Mouse (Mus musculus): ENCODE results near the gene Plekhg5. TPM values are rescaled to one million over a fixed set of nuclear protein-coding genes. Genes with fewer than 3 reads are reported as not detected.

The Plekhg5 gene
- polyA plus RNA-seq, 1 experiment from 2014 or later = 11.9 TPM

GRCm38 (mm10) chr4:152126026-152126920 is 54.0 kb downstream of the Plekhg5 start:
- Histone ChIP-seq H3K4me1 (ENCODE audit: control insufficient read depth, insufficient read depth, low read length) (peaks cover 19% of the 10 kb centered on the region), H3K27ac (ENCODE audit: low read length) (no peak overlapping the region), H3K4me2 (ENCODE audit: low read depth, low read length) (peak overlapping the region; percentile 55), H3K27me3 (ENCODE audit: control insufficient read depth, insufficient read depth, low read length) (peaks cover 89% of the 10 kb centered on the region), H3K9ac (ENCODE audit: low read length) (peak overlapping the region; percentile 48), H3K9me3 (replicated peaks; ENCODE audit: control insufficient read depth, low read length) (no peaks in the 10 kb centered on the region), H3K36me3 (ENCODE audit: control insufficient read depth, insufficient read depth) (no peaks in the 10 kb centered on the region), H3K4me3 (ENCODE audit: low read length) (peak overlapping the region; percentile 46)
- 7% methylated on average over 65 of the region's 65 CpGs for WGBS
- ATAC-seq (replicated peaks; ENCODE audit: extremely low read depth, insufficient read depth, low FRiP score) = no peak

GRCm38 (mm10) chr4:152127884-152128283 is 55.6 kb downstream of the Plekhg5 start:
- no peak overlapping the region for H3K27ac ChIP-seq (ENCODE audit: low read length)
- no peak for ATAC-seq (replicated peaks; ENCODE audit: extremely low read depth, insufficient read depth, low FRiP score)
- H3K4me1 ChIP-seq (ENCODE audit: control insufficient read depth, insufficient read depth, low read length) = peaks cover 23% of the 10 kb centered on the region
- H3K36me3 ChIP-seq (ENCODE audit: control insufficient read depth, insufficient read depth) = no peaks in the 10 kb centered on the region
- no peak overlapping the region for H3K4me3 ChIP-seq (ENCODE audit: low read length)
- peaks cover 93% of the 10 kb centered on the region for H3K27me3 ChIP-seq (ENCODE audit: control insufficient read depth, insufficient read depth, low read length)
- no peak overlapping the region for H3K9ac ChIP-seq (ENCODE audit: low read length)
- WGBS = 94% methylated on average over 11 of the region's 11 CpGs
- H3K4me2 ChIP-seq (ENCODE audit: low read depth, low read length) = no peak overlapping the region
- no peaks in the 10 kb centered on the region for H3K9me3 ChIP-seq (replicated peaks; ENCODE audit: control insufficient read depth, low read length)

- Histone ChIP-seq H3K9me3 (replicated peaks; ENCODE audit: control insufficient read depth, low read length) (no peaks in the 10 kb centered on the region), H3K27me3 (ENCODE audit: control insufficient read depth, insufficient read depth, low read length) (peaks cover 93% of the 10 kb centered on the region), H3K4me3 (ENCODE audit: low read length) (no peak overlapping the region), H3K27ac (ENCODE audit: low read length) (no peak overlapping the region), H3K36me3 (ENCODE audit: control insufficient read depth, insufficient read depth) (no peaks in the 10 kb centered on the region), H3K4me2 (ENCODE audit: low read depth, low read length) (no peak overlapping the region), H3K9ac (ENCODE audit: low read length) (no peak overlapping the region), H3K4me1 (ENCODE audit: control insufficient read depth, insufficient read depth, low read length) (peaks cover 23% of the 10 kb centered on the region)
- no peak for ATAC-seq (replicated peaks; ENCODE audit: extremely low read depth, insufficient read depth, low FRiP score)
- WGBS = 71% methylated on average over 5 of the region's 5 CpGs
Measured at GRCm38 (mm10) chr4:152128784-152129183, 56.5 kb downstream of the Plekhg5 start.

- Histone ChIP-seq H3K4me3 (ENCODE audit: low read length) (no peak overlapping the region), H3K4me1 (ENCODE audit: control insufficient read depth, insufficient read depth, low read length) (peaks cover 23% of the 10 kb centered on the region), H3K27me3 (ENCODE audit: control insufficient read depth, insufficient read depth, low read length) (peaks cover 93% of the 10 kb centered on the region), H3K9me3 (replicated peaks; ENCODE audit: control insufficient read depth, low read length) (no peaks in the 10 kb centered on the region), H3K4me2 (ENCODE audit: low read depth, low read length) (no peak overlapping the region), H3K9ac (ENCODE audit: low read length) (no peak overlapping the region), H3K27ac (ENCODE audit: low read length) (no peak overlapping the region), H3K36me3 (ENCODE audit: control insufficient read depth, insufficient read depth) (no peaks in the 10 kb centered on the region)
- 56% methylated on average over 13 of the region's 13 CpGs for WGBS
- no peak for ATAC-seq (replicated peaks; ENCODE audit: extremely low read depth, insufficient read depth, low FRiP score)
Measured at GRCm38 (mm10) chr4:152129395-152129930, 57.2 kb downstream of the Plekhg5 start.

GRCm38 (mm10) chr4:152130771-152131653 is 58.7 kb downstream of the Plekhg5 start:
- 0 out of 2 replicates have a peak overlapping the region, but pooled peaks have one; percentile 0 for H3K9ac ChIP-seq (ENCODE audit: low read length)
- peaks cover 77% of the 10 kb centered on the region for H3K27me3 ChIP-seq (ENCODE audit: control insufficient read depth, insufficient read depth, low read length)
- H3K4me3 ChIP-seq (ENCODE audit: low read length) = peak overlapping the region; percentile 46
- WGBS = under 1% methylated on average over 85 of the region's 85 CpGs
- H3K4me1 ChIP-seq (ENCODE audit: control insufficient read depth, insufficient read depth, low read length) = peaks cover 13% of the 10 kb centered on the region
- no peaks in the 10 kb centered on the region for H3K9me3 ChIP-seq (replicated peaks; ENCODE audit: control insufficient read depth, low read length)
- peak; percentile 65 for ATAC-seq (replicated peaks; ENCODE audit: extremely low read depth, insufficient read depth, low FRiP score)
- H3K27ac ChIP-seq (ENCODE audit: low read length) = no peak overlapping the region
- H3K36me3 ChIP-seq (ENCODE audit: control insufficient read depth, insufficient read depth) = no peaks in the 10 kb centered on the region
- H3K4me2 ChIP-seq (ENCODE audit: low read depth, low read length) = peak overlapping the region; percentile 68

- H3K27ac ChIP-seq (ENCODE audit: low read length) = no peak overlapping the region
- peaks cover 67% of the 10 kb centered on the region for H3K27me3 ChIP-seq (ENCODE audit: control insufficient read depth, insufficient read depth, low read length)
- no peak for ATAC-seq (replicated peaks; ENCODE audit: extremely low read depth, insufficient read depth, low FRiP score)
Measured at GRCm38 (mm10) chr4:152131809-152132771, 59.8 kb downstream of the Plekhg5 start.

GRCm38 (mm10) chr4:152132772-152133169 is 60.5 kb downstream of the Plekhg5 start:
- H3K36me3 ChIP-seq (ENCODE audit: control insufficient read depth, insufficient read depth) = no peaks in the 10 kb centered on the region
- H3K4me1 ChIP-seq (ENCODE audit: control insufficient read depth, insufficient read depth, low read length) = peaks cover 7% of the 10 kb centered on the region
- no peak overlapping the region for H3K9ac ChIP-seq (ENCODE audit: low read length)
- no peak overlapping the region for H3K4me2 ChIP-seq (ENCODE audit: low read depth, low read length)
- ATAC-seq (replicated peaks; ENCODE audit: extremely low read depth, insufficient read depth, low FRiP score) = no peak
- WGBS = 37% methylated on average over 10 of the region's 10 CpGs
- H3K27ac ChIP-seq (ENCODE audit: low read length) = no peak overlapping the region
- no peak overlapping the region for H3K4me3 ChIP-seq (ENCODE audit: low read length)
- H3K27me3 ChIP-seq (ENCODE audit: control insufficient read depth, insufficient read depth, low read length) = peaks cover 60% of the 10 kb centered on the region
- no peaks in the 10 kb centered on the region for H3K9me3 ChIP-seq (replicated peaks; ENCODE audit: control insufficient read depth, low read length)

More at GRCm38 (mm10) chr4:152131809-152132771, 59.8 kb downstream of the Plekhg5 start:
- no peaks in the 10 kb centered on the region for H3K9me3 ChIP-seq (replicated peaks; ENCODE audit: control insufficient read depth, low read length)
- H3K4me3 ChIP-seq (ENCODE audit: low read length) = peak overlapping the region; percentile 46
- H3K9ac ChIP-seq (ENCODE audit: low read length) = no peak overlapping the region
- H3K36me3 ChIP-seq (ENCODE audit: control insufficient read depth, insufficient read depth) = no peaks in the 10 kb centered on the region
- peaks cover 7% of the 10 kb centered on the region for H3K4me1 ChIP-seq (ENCODE audit: control insufficient read depth, insufficient read depth, low read length)
- 11% methylated on average over 49 of the region's 50 CpGs for WGBS
- peak overlapping the region; percentile 68 for H3K4me2 ChIP-seq (ENCODE audit: low read depth, low read length)

- H3K36me3 ChIP-seq (ENCODE audit: control insufficient read depth, insufficient read depth) = no peaks in the 10 kb centered on the region
- H3K9me3 ChIP-seq (replicated peaks; ENCODE audit: control insufficient read depth, low read length) = no peaks in the 10 kb centered on the region
- no peak overlapping the region for H3K27ac ChIP-seq (ENCODE audit: low read length)
- 46% methylated on average over 5 of the region's 5 CpGs for WGBS
- peaks cover 9% of the 10 kb centered on the region for H3K4me1 ChIP-seq (ENCODE audit: control insufficient read depth, insufficient read depth, low read length)
- H3K4me2 ChIP-seq (ENCODE audit: low read depth, low read length) = no peak overlapping the region
- H3K4me3 ChIP-seq (ENCODE audit: low read length) = no peak overlapping the region
- H3K27me3 ChIP-seq (ENCODE audit: control insufficient read depth, insufficient read depth, low read length) = peaks cover 55% of the 10 kb centered on the region
- no peak for ATAC-seq (replicated peaks; ENCODE audit: extremely low read depth, insufficient read depth, low FRiP score)
- no peak overlapping the region for H3K9ac ChIP-seq (ENCODE audit: low read length)
Measured at GRCm38 (mm10) chr4:152133213-152133612, 60.9 kb downstream of the Plekhg5 start.
